Mouse (Mus musculus) heart, embryonic 14.5 days (tissue): ENCODE data around the gene Gatad2b. TPM values are rescaled to one million over a fixed set of nuclear protein-coding genes. Genes with fewer than 3 reads are reported as not detected.
"Not testable (repeated sequence)": the region's sequence is repeated elsewhere in the genome, so short reads cannot be mapped to it uniquely, and the experiment has no call there.

Experiments
- ATAC-seq: fragments of 200-750 bp; cut with Nextera tagmentation; 2 replicates; pipeline ENCODE4 v1.8.0; 2017; ENCODE audit warnings: low read depth, moderate TSS enrichment; ENCODE audit not compliant: insufficient number of reproducible peaks, insufficient read depth, low FRiP score
- H3K27ac ChIP-seq, 2 experiments: fragments of 200-500 bp in 1 of 2; fragments of 300-500 bp in 1 of 2; sonication (generic) in 1 of 2; replicated peaks in 1 of 2; 2 replicates each; pipeline ENCODE4 v1.5.1; 2012 to 2014; ENCODE audit warnings: low read depth in 2 of 2, low read length in 2 of 2, control low read depth in 1 of 2, mild to moderate bottlenecking in 1 of 2, mixed read lengths in 1 of 2; ENCODE audit not compliant: control insufficient read depth in 1 of 2, insufficient read depth in 1 of 2
- H3K27me3 ChIP-seq: fragments of 300-500 bp; sonication (generic); 2 replicates; pipeline ENCODE4 v1.6.1; 2014; ENCODE audit warnings: mild to moderate bottlenecking, low read length, control low read depth; ENCODE audit not compliant: control insufficient read depth, insufficient read depth
- H3K36me3 ChIP-seq: fragments of 300-500 bp; sonication (generic); 2 replicates; pipeline ENCODE4 v1.6.1; 2014; ENCODE audit warnings: mild to moderate bottlenecking, control low read depth, low read length, mixed read lengths; ENCODE audit not compliant: control insufficient read depth, insufficient read depth
- H3K4me1 ChIP-seq, 2 experiments: fragments of 200-500 bp in 1 of 2; fragments of 300-500 bp in 1 of 2; sonication (generic) in 1 of 2; 2 replicates each; pipeline ENCODE4 v1.6.1; 2012 to 2014; ENCODE audit warnings: low read length in 2 of 2, control low read depth in 1 of 2, mixed read lengths in 1 of 2; ENCODE audit not compliant: control insufficient read depth in 2 of 2, insufficient read depth in 2 of 2
- H3K4me2 ChIP-seq: fragments of 300-500 bp; sonication (generic); 2 replicates; pipeline ENCODE4 v1.6.1; 2014; ENCODE audit warnings: mild to moderate bottlenecking, low read length
- H3K4me3 ChIP-seq, 2 experiments: fragments of 200-500 bp in 1 of 2; fragments of 300-500 bp in 1 of 2; sonication (generic) in 1 of 2; 2 replicates each; pipeline ENCODE4 v1.5.1; 2012 to 2014; ENCODE audit warnings: low read length in 2 of 2, mild to moderate bottlenecking in 2 of 2, control low read depth in 1 of 2, low read depth in 1 of 2, moderate library complexity in 1 of 2; ENCODE audit not compliant: control insufficient read depth in 1 of 2, insufficient read depth in 1 of 2
- H3K9ac ChIP-seq: fragments of 300-500 bp; sonication (generic); 2 replicates; pipeline ENCODE4 v1.6.1; 2014; ENCODE audit warnings: mild to moderate bottlenecking, low read length
- H3K9me3 ChIP-seq: fragments of 300-500 bp; sonication (generic); 2 replicates; pipeline ENCODE4 v1.6.1; 2016; ENCODE audit warnings: low read length, control low read depth; ENCODE audit not compliant: control insufficient read depth
- WGBS: fragments of 180-500 bp; shearing (Covaris S2); extraction: QIAGEN DNeasy Blood & Tissue Kit; methylation state at CpG from one replicate; pipeline ENCODE4 v1.1.7; 2014; 5-methylcytosine and 5-hydroxymethylcytosine counted together
- polyA plus RNA-seq: library from polyadenylated mRNA; unstranded; fragments of >200 nt; fragmentation: Nextera tagmentation; extraction: Ambion mirVana; gene quantifications from 2 replicates; pipeline ENCODE4 v1.2.1, GENCODE M21; 2014

Gene Gatad2b
- polyA plus RNA-seq, 1 experiment from 2014 or later: 9.4 TPM

GRCm38 (mm10) chr3:90252659-90253058 lies 40.3 kb upstream of the Gatad2b start:
- H3K27ac ChIP-seq, H3K27me3 ChIP-seq, ATAC-seq, H3K4me3 ChIP-seq, H3K4me2 ChIP-seq, H3K9ac ChIP-seq, H3K9me3 ChIP-seq: not testable (repeated sequence)
- Histone ChIP-seq H3K4me1 (peaks cover 10 to 20% of the 10 kb centered on the region in 2 experiments), H3K36me3 (peaks cover 34% of the 10 kb centered on the region)
- WGBS: 67% methylated on average over 2 of the region's 2 CpGs

GRCm38 (mm10) chr3:90253174-90253573 lies 39.8 kb upstream of the Gatad2b start:
- H3K27ac ChIP-seq, H3K4me3 ChIP-seq, H3K9me3 ChIP-seq, H3K27me3 ChIP-seq, H3K9ac ChIP-seq, ATAC-seq: not testable (repeated sequence)
- peaks cover 39% of the 10 kb centered on the region for H3K36me3 ChIP-seq
- H3K4me2 ChIP-seq: peak overlapping the region; percentile 57; the same call in 1 of the 2 replicates
- 76% methylated on average over 1 of the region's 1 CpGs for WGBS
- H3K4me1 ChIP-seq: peaks cover 9 to 20% of the 10 kb centered on the region in 2 experiments

GRCm38 (mm10) chr3:90253653-90254418 lies 39.1 kb upstream of the Gatad2b start, which contains the start of gene Crtc2:
Crtc2 (plus strand) TSS chr3:90254163.
- Histone ChIP-seq H3K4me1 (peaks cover 9 to 20% of the 10 kb centered on the region in 2 experiments), H3K4me2 (peak within 1 kb of the TSS; percentile 89), H3K36me3 (peaks cover 46% of the 10 kb centered on the region), H3K9ac (peak within 1 kb of the TSS; percentile 87), H3K27me3 (no peaks in the 10 kb centered on the region), H3K27ac (peak within 1 kb of the TSS; percentile 79 to 95), H3K4me3 (peak within 1 kb of the TSS; percentile 87 to 100), H3K9me3 (no peaks in the 10 kb centered on the region)
- ATAC-seq: peak; percentile 95
- 2% methylated on average over 40 of the region's 40 CpGs for WGBS

GRCm38 (mm10) chr3:90254419-90255193 lies 38.4 kb upstream of the Gatad2b start:
- ATAC-seq: peak; percentile 75
- Histone ChIP-seq H3K27me3 (no peaks in the 10 kb centered on the region), H3K36me3 (peaks cover 50% of the 10 kb centered on the region), H3K4me3 (peak overlapping the region; percentile 87 to 100), H3K4me2 (peak overlapping the region; percentile 89), H3K9ac (peak overlapping the region; percentile 87), H3K9me3 (no peaks in the 10 kb centered on the region), H3K27ac (peak overlapping the region; percentile 79 to 95), H3K4me1 (peaks cover 6 to 13% of the 10 kb centered on the region in 2 experiments)
- under 1% methylated on average over 41 of the region's 41 CpGs for WGBS

- no peaks in the 10 kb centered on the region for H3K27me3 ChIP-seq
- H3K36me3 ChIP-seq: peaks cover 53% of the 10 kb centered on the region
- H3K4me2 ChIP-seq: peak overlapping the region; percentile 89
- H3K27ac ChIP-seq: peak overlapping the region; percentile 79 to 95; a peak in 2 of 4 replicates
- 19% methylated on average over 2 of the region's 2 CpGs for WGBS
- peaks cover 6 to 12% of the 10 kb centered on the region in 2 experiments for H3K4me1 ChIP-seq
- H3K4me3 ChIP-seq: peak overlapping the region; percentile 87 to 100
- no peak for ATAC-seq
- no peaks in the 10 kb centered on the region for H3K9me3 ChIP-seq
- peak overlapping the region; percentile 87 for H3K9ac ChIP-seq
These were observed 37.8 kb upstream of the Gatad2b start for GRCm38 (mm10) chr3:90255194-90255565.

GRCm38 (mm10) chr3:90255784-90256353 lies 37.1 kb upstream of the Gatad2b start:
- H3K27ac ChIP-seq: no peak overlapping the region
- peak overlapping the region; percentile 89 for H3K4me2 ChIP-seq
- 0 out of 2 replicates have a peak overlapping the region, but pooled peaks have one; percentile 87 for H3K9ac ChIP-seq
- ATAC-seq: no peak
- H3K4me1 ChIP-seq: peaks cover 4 to 10% of the 10 kb centered on the region in 2 experiments
- peaks cover 53% of the 10 kb centered on the region for H3K36me3 ChIP-seq
- no peak overlapping the region for H3K4me3 ChIP-seq
- no peaks in the 10 kb centered on the region for H3K9me3 ChIP-seq
- WGBS: 89% methylated on average over 14 of the region's 14 CpGs
- no peaks in the 10 kb centered on the region for H3K27me3 ChIP-seq

GRCm38 (mm10) chr3:90256731-90257530 lies 36.0 kb upstream of the Gatad2b start:
- Histone ChIP-seq H3K9ac (no peak overlapping the region), H3K4me2 (no peak overlapping the region), H3K36me3 (peaks cover 55% of the 10 kb centered on the region), H3K4me3 (no peak overlapping the region), H3K27ac (no peak overlapping the region), H3K9me3 (no peaks in the 10 kb centered on the region), H3K27me3 (no peaks in the 10 kb centered on the region), H3K4me1 (peaks cover 4 to 10% of the 10 kb centered on the region in 2 experiments)
- 89% methylated on average over 19 of the region's 19 CpGs for WGBS
- ATAC-seq: no peak
